Mouse (Mus musculus) cerebellum, adult 2 months (tissue): ENCODE data around the gene Olfr768.

ENCODE experiments used
- CTCF ChIP-seq: fragments of 200-500 bp; IDR thresholded peaks from 2 replicates; pipeline ENCODE4 v1.5.1; 2011; ENCODE audit warnings: low read depth, mild to moderate bottlenecking, control low read depth, low read length, moderate library complexity, borderline replicate concordance; ENCODE audit not compliant: insufficient read depth
- POLR2A ChIP-seq: fragments of 200-500 bp; IDR thresholded peaks from 2 replicates; pipeline ENCODE4 v1.6.1; 2011; ENCODE audit warnings: low read length, control low read depth, borderline replicate concordance; ENCODE audit not compliant: insufficient read depth

GRCm38 (mm10) chr10:129101231-129101630, 2.1 kb upstream of the Olfr768 start:
- TF ChIP-seq CTCF (no peak), POLR2A (no peak)
